Mouse (Mus musculus) kidney, adult 2 months (tissue): ENCODE data around the gene Ptges2.

Experiments used
- CTCF ChIP-seq: fragments of 200-500 bp; conservative IDR thresholded peaks from 2 replicates; pipeline ENCODE4 v1.5.1; 2011; ENCODE audit warnings: low read depth, mild to moderate bottlenecking, control low read depth, low read length, moderate library complexity, mixed read lengths; ENCODE audit not compliant: insufficient read depth, insufficient read length
- POLR2A ChIP-seq: fragments of 200-500 bp; IDR thresholded peaks from one replicate; pipeline ENCODE4 v1.6.1; 2011; ENCODE audit warnings: low read depth, low read length, control low read depth

DNA sequence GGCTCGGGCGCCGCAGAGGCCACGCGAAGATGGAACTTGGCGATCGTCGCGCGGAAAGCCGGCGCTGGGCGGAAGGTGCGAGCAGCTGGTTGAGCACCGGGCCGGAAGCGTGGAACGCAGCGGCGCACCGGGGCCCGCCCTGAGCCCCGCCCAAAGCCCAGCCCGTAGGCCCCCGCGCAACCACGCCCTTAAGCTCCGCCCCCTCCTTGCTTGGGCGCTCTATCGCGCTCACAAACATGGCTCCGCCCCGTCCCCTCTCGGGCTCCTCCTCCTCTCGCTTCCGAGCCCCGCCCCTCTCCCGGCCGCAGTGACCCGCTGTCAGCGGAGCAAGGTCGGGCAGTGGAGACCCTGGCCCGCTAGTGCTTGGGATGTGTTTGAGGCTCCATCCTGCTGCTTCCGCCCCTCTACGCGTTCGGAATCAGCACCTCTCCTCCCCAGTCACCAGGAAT is 13.9 kb upstream of the Ptges2 start, which contains the start of gene 1110008P14Rik:
- TF ChIP-seq CTCF (no peak), POLR2A (no peak)
